Mouse (Mus musculus) megakaryocyte, embryonic 14.5 days (primary cell): ENCODE results near the gene Sparc.

ENCODE experiments used
- FLI1 ChIP-seq: IDR thresholded peaks from 2 replicates; pipeline ENCODE4 v1.6.1; 2012; ENCODE audit warnings: low read length, inconsistent platforms, mixed read lengths
- GATA1 ChIP-seq: IDR thresholded peaks from 3 replicates; pipeline ENCODE4 v1.6.1; 2012; ENCODE audit warnings: mixed read lengths, low read length, inconsistent platforms, borderline replicate concordance

DNA sequence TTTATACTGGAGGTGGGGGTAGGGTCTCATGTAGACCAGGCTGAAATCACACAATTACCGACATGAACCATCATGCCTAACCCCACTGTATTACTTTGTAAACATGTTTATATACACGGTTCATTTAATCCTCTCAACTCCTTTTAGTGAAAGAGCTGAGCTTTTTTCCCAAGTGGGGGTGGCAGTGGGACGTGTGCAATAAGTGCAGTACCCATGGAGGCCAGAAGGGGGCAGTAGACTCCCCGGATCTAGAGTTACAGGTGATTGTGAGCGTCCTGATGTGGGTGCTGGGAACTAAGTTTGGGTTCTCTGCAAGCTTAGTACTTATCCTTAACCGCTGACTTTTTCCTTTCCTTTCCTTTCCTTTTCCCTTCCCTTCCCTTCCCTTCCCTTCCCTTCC, 49.1 kb downstream of the Sparc start:
- TF ChIP-seq FLI1 (no peak), GATA1 (no peak)
